Mouse (Mus musculus) cortical plate, adult 2 months (tissue): ENCODE results near the gene Podxl2.

Source experiments
- CTCF ChIP-seq: fragments of 200-500 bp; IDR thresholded peaks from 2 replicates; pipeline ENCODE4 v1.5.1; 2011; ENCODE audit warnings: mild to moderate bottlenecking, control low read depth, low read length; ENCODE audit not compliant: insufficient read depth; ENCODE audit errors: extremely low read depth
- POLR2A ChIP-seq: fragments of 200-500 bp; IDR thresholded peaks from 2 replicates; pipeline ENCODE4 v1.6.1; 2011; ENCODE audit warnings: mild to moderate bottlenecking, low read length, control low read depth; ENCODE audit not compliant: insufficient read depth; ENCODE audit errors: extremely low read depth

DNA sequence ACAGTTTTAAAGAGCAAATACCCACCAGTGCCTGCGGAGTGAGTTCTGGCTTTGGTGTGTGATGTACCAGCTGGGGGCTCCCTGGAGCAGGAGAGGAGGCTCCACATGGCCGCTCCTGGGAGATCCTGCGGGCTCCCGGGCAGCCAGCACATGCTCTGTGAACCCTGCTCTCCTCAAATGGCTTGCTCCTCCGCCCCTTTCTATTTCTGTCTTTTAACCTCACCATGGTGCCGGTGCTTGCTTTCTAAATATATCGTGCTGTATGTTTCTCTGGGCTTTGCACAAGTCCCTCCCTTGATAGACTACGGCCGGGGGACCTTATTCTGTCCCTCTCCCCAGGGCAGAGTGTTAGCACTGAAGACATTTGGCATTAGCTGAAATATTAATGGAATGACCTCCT lies 17.6 kb downstream of the Podxl2 start:
- TF ChIP-seq POLR2A: no peak
- peak; percentile 18; the same call in 1 of the 2 replicates for TF ChIP-seq CTCF
